Mouse (Mus musculus) liver, adult (tissue): ENCODE measurements at regions not wholly inside any gene's neighbourhood (a gene's known extent, or its start where the extent isn't known, plus 50 kb on each side); places are given as distances from the start of the nearest gene placed in this dataset.

Source experiments
- GATA4 ChIP-seq: IDR thresholded peaks from 2 replicates; pipeline ENCODE4 v1.6.1; 2014; ENCODE audit warnings: mild to moderate bottlenecking, low read length; ENCODE audit not compliant: insufficient replicate concordance

DNA sequence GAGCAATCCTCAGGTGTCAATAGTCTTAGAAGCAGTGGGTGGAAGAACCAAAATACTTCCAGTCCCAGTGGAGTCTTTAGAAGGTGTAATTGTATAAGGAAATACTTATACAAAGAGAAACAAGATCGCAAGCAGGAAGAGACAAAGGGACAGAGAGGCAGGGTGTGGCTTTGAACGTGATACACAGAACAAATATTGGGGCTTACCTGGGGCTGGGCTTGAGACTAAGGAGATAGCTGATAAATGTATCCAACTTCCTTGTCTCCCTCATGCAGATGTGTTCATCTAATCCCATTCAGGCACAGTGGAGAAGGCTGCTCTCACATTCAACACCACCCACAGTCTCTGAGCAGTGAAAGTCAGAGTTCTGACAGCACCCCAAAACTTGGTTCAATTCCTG lies 331.9 kb upstream of the Igfbp3 start:
- TF ChIP-seq GATA4 = no peak

DNA sequence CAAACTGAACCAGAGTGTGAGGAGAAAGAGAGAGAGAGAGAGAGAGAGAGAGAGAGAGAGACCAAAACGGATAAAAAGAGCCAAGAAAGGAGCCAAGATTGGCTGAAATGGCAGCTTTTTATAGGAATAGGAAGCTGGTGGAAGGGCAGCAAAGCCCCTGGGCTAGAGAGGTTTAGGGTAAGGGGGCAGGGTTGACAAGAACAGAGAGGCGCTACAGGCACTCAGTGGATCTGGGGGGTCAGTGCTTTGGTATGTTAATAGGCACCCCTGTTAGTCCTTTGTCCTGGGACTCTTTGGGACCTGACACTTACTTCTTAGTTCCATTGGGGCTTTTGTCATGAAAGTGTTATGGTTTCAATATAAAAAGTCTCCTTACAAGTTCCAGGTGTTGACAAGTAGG lies 320.9 kb upstream of the Igfbp3 start:
- no peak for TF ChIP-seq GATA4

DNA sequence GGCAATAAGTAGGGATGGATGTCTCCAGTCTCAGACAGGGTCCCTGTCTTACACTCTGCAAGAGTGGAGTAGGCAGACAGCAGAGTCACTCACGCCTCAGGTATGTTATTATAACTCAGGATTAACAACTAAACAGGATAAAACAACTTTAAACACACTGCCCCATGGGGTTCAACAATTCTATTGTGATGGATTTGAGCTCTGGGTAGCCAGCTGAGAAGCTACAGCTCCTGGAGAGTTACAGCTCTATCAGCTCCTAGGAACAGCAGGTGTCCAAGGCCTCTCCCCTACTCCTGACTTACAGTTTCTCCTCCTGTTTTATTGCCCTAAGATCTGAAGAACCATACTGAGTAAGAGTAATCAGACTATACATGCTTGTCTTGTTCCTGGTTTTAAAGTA lies 319.6 kb upstream of the Igfbp3 start:
- no peak for TF ChIP-seq GATA4

DNA sequence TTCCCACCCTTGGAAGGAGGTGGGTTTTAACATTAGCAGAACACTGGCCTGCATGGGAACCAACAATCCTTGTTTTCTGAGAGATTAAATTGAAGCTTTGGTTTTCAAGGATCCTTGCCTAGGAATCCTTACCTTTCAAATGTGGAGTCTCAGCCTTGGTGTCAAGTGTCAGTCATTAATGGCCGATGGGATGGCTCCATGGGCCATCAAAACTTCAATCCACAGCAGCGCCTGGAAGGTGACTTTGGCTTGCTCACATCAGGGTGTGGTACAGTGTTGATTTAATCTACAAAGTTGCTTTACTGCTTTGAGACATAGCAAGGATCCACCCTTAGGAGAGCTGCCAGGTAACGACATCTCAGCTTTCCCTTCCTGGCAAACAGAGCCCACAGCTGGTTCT lies 318.1 kb upstream of the Igfbp3 start:
- no peak for TF ChIP-seq GATA4

DNA sequence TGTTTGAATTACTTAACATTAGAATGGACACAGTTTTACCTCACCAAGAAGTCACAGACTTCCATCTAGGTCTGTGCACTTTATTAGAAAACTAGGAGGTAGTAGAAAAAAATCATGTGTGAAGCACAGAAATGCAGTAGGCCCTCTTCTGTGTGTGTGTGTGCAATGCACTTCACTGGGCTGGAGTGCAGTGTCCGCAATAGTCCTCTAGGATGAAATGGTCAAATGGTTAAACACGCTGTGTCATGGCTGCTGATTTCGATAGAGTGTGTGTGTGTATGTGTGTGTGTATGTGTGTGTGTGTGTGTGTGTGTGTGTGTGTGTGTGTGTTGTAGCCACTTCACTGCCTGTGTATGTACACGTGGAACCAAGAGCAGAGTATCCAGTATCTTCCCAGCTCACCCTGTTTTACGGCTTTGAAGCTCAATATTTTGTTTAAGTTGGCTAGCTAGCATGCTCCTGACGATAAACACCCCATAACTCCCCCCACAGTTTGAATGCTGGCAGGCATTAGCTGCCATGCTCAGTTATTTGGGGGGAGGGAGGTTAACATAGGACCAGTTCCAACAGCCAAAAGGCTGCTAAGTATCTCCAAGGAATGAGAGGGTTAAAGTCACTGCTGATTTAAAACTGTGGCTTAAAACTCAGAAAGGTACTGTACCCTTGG lies 316.9 kb upstream of the Igfbp3 start:
- TF ChIP-seq GATA4 = no peak

DNA sequence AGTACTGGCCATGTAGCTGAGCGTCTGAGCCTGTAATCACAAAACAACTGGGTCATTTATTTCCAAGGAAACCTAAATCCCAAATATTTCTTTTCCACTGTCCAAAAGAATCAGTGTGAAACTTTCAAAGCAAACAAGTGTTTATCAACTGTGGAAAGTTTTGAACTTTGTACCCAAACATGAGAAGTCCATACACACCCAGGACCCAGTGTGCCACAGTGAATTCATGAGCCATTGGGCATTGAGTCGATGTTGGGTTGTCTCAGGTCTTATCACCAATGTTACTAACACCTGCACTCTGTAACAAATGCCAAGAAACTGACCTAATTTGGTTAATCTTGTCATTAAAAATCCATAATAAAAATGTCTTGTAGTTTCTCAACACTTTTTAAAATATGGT lies 305.8 kb upstream of the Igfbp3 start:
- TF ChIP-seq GATA4 = no peak

DNA sequence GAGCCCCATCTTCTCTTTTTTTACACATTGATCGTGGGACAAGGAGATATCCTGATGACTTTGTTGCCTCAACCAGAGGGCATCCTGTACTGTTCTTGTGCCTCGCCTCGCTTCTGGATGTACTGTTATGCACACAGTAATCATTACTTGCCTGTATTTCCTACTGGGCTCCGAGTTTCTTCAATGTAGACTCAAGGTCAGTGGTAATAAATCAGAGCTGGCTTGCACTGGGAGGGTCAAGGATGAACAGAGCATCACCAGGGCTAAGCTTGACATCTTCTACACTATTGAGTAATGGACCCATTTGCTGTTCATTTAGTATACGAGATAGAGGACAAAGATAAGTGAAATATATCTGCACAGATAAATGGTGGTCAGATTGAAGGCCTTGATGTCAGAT lies 295.1 kb upstream of the Igfbp3 start:
- no peak for TF ChIP-seq GATA4

DNA sequence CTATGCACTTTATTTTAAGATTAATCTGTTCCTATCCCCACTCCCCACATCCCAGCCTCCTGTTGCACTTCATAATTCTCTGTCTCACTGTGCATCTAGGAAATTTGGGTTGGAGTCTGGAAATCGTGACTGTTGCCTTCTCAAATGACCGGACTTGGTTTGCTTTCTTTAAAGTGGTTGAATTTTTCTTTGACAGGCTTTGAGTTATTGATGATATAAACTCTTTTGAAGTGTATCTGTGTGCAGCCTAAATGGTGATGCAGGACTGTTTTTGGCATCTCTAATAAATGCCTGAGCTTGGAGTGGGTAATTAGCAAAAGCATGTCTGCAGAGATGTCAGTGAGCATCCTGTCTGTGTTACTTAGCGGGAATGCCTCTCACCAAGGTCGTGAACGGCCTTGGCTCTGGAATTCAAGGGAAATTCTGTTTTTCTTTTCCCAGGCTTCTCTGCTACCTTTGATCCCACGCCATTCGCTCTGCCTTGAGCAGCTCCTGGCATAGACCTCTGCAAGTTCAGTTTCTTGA lies 292.8 kb upstream of the Igfbp3 start:
- TF ChIP-seq GATA4 = no peak

DNA sequence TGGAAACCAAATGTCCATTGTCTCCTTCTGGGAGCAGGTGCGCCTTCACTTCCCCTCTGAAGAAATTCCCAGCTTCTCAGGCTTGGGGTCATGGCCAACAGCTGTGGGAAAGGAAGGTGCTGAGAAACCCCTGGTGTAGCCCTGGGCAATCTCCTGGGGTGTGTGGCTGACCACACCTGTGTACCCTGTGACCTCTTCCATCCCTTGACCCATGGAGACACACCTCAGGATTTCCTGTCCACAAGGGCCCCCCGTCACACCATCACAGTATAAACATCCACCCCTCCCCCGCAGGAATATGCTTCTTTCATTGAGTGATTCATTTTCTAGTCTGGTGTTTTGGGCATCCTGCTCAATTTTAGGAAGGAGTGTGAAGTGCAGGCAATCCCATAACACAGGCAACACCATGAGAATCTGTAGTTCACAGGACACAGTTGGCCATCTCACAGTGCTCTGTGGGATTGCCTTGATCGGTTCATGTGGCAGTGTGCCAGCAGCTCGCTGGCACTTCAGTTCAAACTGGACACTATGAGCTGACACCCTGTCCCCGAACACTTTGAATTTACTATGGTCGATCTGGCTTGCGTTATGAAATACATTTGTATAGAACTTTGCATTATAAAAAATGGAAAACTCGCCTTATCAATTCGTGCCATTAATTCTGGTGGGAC lies 291.1 kb upstream of the Igfbp3 start:
- TF ChIP-seq GATA4 = no peak

DNA sequence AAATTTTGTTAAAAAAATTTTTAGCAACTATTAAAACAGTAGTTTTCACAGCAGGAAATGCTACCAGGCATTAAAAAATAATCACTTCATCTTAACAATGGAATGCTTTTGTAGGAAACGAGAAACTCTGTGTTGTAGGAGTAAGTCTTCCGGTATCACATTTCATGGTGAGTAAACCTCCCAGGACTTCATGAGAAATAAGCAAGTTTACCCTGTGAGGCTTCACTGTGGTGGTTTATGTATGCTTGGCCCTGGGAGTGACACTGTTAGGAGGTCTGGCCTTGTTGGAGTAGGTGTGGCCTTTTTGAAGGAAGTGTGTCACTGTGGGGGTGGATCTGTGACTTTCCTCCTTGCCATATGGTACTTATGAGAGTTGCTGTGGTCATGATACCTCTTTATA lies 289.0 kb upstream of the Igfbp3 start:
- TF ChIP-seq GATA4 = no peak

DNA sequence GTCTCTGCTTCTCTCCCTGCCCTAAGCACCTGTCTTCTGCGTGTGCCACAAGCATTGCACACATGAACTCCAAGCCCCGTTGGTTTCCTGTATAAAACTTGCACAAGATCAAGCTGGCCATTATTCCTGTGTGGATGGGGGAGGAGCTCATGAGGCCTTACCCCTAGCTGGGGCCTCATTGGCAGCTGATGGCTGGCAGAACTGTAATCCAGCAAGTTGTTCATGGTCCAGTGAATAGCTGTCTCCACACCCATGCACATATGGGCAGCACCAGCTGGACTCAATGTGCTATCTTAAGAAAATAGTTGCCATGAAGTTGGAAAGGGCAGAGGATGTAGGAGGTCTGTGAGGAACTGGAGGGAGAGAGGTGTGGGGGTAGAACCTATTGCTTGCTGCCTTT lies 288.3 kb upstream of the Igfbp3 start:
- TF ChIP-seq GATA4 = no peak

DNA sequence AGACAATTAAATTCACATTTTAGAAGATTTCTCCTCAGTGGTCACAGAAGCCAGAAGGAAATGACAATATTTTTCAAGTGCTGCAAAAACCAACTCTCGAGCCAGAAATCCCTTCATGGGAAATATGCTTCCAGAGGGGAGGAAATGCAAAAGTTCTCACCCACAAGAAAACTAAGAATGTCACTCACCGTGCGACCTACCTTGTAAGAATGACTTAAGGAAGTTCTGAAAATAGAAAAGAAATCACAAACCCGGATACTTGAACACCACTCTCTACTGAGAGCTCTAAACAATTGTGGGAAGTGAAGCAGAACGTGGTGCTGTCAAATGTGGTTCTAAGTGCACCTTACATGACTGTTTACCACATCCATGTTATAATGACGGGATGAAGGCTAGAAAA lies 284.1 kb upstream of the Igfbp3 start:
- no peak for TF ChIP-seq GATA4

DNA sequence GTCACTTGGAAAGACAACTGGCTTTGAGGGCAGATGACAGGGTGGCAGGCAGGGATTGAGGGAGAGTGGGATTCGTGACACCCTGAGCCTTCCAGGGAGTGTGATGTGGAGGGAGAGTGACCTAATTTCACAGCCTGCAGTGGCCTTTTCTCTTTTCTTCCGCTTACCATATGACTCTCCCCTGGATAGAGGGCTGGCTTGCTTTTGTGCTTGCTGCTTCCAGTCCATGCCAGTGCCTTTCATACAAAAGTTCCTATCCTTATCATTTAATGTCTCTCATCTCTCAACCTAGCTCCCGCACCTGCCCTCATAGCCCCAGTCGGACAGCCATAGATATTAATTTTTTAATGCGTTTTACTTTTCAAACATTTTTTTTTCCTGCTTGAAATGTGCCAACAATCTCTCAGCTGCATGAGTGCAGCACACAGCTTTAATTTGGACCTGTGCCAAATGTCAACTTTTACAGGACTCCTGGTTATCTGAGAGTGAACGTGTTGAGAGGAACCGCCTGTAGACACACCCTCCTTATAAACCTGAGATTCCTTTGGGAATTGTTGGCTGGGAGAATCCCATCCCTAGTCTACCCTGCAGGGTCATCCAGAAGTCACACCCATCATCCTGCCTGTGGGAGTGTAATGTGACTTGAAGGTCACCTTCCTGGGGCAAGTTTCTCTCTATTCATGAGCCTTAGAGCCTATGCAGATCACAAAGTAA lies 260.3 kb upstream of the Igfbp3 start:
- TF ChIP-seq GATA4 = no peak

DNA sequence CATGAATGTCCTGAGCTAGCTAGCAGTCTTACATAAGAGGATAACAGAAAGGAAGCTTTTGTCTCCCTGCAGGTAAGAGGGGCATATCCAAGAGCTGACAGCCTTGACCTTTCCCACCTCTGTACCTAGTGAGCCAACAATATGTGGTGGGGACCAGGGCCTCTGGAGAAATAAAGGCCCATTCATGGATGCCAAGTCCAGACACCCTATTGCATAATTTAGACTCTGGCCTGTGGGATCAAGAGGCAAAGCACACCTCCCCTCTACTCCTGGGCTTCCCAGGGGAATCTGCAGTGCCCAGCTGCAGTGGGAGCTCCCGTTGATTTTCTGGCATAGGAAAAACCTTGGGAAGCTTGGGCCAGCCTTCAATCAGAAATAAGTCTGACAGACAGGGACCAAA lies 251.8 kb upstream of the Igfbp3 start:
- no peak for TF ChIP-seq GATA4

DNA sequence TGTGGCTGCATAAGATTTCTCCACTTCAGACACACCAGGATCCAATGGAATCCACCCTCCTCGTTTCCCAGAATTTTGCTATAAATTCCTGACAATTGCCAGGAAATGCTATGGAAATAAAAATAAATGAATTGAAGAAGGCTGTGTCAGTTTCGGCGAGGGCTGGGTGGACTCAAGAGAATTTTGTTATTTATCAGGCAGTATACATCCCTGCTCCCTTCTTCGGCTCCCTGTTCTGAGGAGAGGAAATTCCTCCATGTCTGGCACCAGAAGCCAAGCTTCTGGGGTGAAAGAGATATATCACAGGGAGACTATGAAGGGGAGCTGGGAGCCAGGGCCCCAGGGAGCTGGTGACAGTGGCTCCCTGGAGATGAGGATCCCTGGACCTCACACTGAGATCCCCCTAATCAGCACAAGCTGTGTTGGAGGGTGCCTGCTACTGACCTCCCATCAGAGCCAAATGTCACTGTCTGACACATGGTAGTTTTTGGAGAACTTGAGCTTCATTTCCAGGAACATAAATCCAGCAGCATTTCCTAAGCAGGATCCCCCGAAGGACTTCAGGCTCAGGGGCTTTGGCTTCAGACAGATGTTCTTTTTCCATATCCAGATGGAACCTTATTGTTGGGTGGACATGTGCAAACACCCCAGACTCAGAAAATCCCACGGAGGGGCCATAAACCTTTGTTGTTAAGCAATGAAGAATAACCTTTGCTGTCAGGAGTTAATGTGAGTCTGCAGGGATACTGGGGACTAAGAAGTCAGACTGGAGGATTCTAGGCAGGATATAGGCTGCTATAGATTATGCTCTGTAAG lies 248.4 kb upstream of the Igfbp3 start:
- no peak for TF ChIP-seq GATA4
